Mouse (Mus musculus) heart, adult 2 months (tissue): ENCODE data around the gene 1700029F12Rik. TPM values are rescaled to one million over a fixed set of nuclear protein-coding genes. Genes with fewer than 3 reads are reported as not detected.

ENCODE experiments used
- DNase-seq, 2 experiments: peaks; one replicate each; pipeline ENCODE4 v3.0.0; 2021
- H3K27ac ChIP-seq: fragments of 200-600 bp; 2 replicates; pipeline ENCODE4 v1.8.1; 2022
- H3K27me3 ChIP-seq: fragments of 200-500 bp; 2 replicates; pipeline ENCODE4 v1.6.1; 2012; ENCODE audit warnings: mild to moderate bottlenecking, low read length, inconsistent platforms, mixed read lengths; ENCODE audit not compliant: control insufficient read depth, insufficient read depth
- H3K36me3 ChIP-seq: fragments of 200-500 bp; 2 replicates; pipeline ENCODE4 v1.6.1; 2012; ENCODE audit warnings: low read length, inconsistent platforms; ENCODE audit not compliant: control insufficient read depth, insufficient read depth
- H3K4me1 ChIP-seq: fragments of 200-500 bp; 2 replicates; pipeline ENCODE4 v1.6.1; 2011; ENCODE audit warnings: low read length; ENCODE audit not compliant: control insufficient read depth, insufficient read depth
- H3K4me3 ChIP-seq: fragments of 200-600 bp; 2 replicates; pipeline ENCODE4 v1.8.1; 2022
- H3K79me2 ChIP-seq: fragments of 200-500 bp; replicated peaks from 2 replicates; pipeline ENCODE4 v1.6.1; 2012; ENCODE audit warnings: mild to moderate bottlenecking, inconsistent platforms, low read length, moderate library complexity, mixed read lengths; ENCODE audit not compliant: control insufficient read depth, insufficient read depth
- H3K9ac ChIP-seq: fragments of 200-500 bp; 2 replicates; pipeline ENCODE4 v1.6.1; 2012; ENCODE audit warnings: low read depth, mild to moderate bottlenecking, control low read depth, inconsistent platforms, low read length, mixed read lengths
- CTCF ChIP-seq: fragments of 200-600 bp; IDR thresholded peaks from 2 replicates; pipeline ENCODE4 v1.8.1; 2022; ENCODE audit warnings: antibody characterized with exemption, mild to moderate bottlenecking, moderate library complexity
- EP300 ChIP-seq: fragments of 200-500 bp; IDR thresholded peaks from 2 replicates; pipeline ENCODE4 v1.6.1; 2011; ENCODE audit warnings: low read depth, low read length, control low read depth; ENCODE audit not compliant: insufficient read depth
- POLR2A ChIP-seq: fragments of 200-500 bp; IDR thresholded peaks from 2 replicates; pipeline ENCODE4 v1.6.1; 2011; ENCODE audit warnings: mild to moderate bottlenecking, low read depth, low read length, control low read depth; ENCODE audit not compliant: insufficient read depth
- WGBS: fragments of 180-500 bp; shearing (Covaris S2); methylation state at CpG from one replicate; pipeline ENCODE4 v1.1.7; 2018; 5-methylcytosine and 5-hydroxymethylcytosine counted together
- intact Hi-C: fragments of 180-260 bp; cut with DNase I; formaldehyde crosslinking; loops from one replicate; pipeline ENCODE4 v1.15.1; 2025
- polyA plus RNA-seq: library from polyadenylated mRNA; depleted of rRNA; stranded (reverse); fragments of >200 nt; gene quantifications from 2 replicates; pipeline ENCODE4 v1.2.3, GENCODE M21; 2012; rRNA removed
- total RNA-seq, 2 experiments: library from RNA; stranded (reverse); gene quantifications; 2 replicates each; pipeline ENCODE4 v1.2.3; 2021

Gene 1700029F12Rik
- total and polyA plus RNA-seq, 3 experiments, result 0.78 TPM; not detected in 2

DNA sequence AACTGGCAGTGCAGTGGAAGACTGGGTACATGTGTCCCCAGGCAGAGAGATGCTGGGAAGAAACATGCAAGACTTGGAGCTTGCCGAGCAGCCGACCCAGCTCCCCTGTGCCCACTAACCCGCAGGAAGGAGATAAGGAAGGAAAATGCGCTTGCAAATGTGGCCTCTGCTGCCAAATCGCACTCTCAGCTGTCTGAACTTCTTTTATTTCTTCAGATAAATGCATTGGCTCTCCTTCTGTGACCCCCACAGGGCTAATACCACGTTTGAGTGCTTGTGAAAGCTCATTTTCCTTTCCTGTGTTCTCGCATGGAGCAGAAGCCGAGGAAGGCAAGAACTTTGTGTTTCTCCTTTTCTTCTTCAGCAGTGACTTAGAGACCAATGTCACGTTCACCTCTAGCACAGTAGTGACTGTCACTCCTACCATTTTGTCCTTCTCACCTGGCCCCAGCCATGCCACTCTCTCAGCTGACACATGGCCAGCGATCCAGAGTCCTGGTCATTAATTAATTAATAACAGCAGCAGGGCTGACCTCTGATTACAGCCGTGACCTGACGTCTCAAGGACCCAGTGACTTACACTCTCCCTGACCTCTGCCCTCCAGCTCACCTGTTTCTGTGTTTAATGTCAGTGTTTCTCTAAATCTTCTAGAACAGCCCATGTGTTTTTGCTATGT, 48.4 kb downstream of the 1700029F12Rik start:
- Histone ChIP-seq H3K27ac (no peak overlapping the region), H3K4me1 (no peaks in the 10 kb centered on the region), H3K4me3 (no peak overlapping the region), H3K27me3 (peaks cover 2% of the 10 kb centered on the region; the same call in 1 of the 2 replicates), H3K79me2 (no peaks in the 10 kb centered on the region), H3K9ac (no peak overlapping the region), H3K36me3 (no peaks in the 10 kb centered on the region)
- no peak for DNase-seq
- TF ChIP-seq EP300 (no peak), CTCF (no peak), POLR2A (no peak)
- WGBS, result 32% methylated on average over 12 of the region's 12 CpGs
- intact Hi-C loops, result no loop called here

DNA sequence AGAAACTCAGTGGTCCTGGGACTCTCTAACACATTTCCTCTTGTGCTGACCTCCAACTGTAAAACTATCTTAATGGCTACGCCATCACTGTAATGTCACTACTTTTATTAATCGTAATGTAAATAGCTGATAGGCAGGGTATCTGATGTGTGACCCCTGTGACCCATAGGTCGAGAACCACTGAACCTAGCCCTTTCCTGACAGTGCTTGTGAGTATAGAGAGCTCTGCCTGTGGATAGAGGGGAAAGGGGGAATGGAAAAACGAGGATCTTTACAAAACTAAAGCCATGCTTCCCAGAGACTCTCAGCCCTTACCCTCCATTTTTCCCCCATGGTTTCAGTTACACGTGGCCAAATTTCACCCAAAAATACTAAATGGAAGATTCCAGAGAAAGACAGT, 49.5 kb downstream of the 1700029F12Rik start:
- H3K36me3 ChIP-seq, result no peaks in the 10 kb centered on the region
- no peak for TF ChIP-seq POLR2A
- no peak for TF ChIP-seq EP300
- TF ChIP-seq CTCF, result no peak
- H3K27me3 ChIP-seq, result peaks cover 2% of the 10 kb centered on the region; the same call in 1 of the 2 replicates
- no peak overlapping the region for H3K9ac ChIP-seq
- no peak overlapping the region for H3K27ac ChIP-seq
- H3K4me3 ChIP-seq, result no peak overlapping the region
- H3K79me2 ChIP-seq, result no peaks in the 10 kb centered on the region
- intact Hi-C loops, result no loop called here
- no peaks in the 10 kb centered on the region for H3K4me1 ChIP-seq
- DNase-seq, result no peak
- WGBS, result 74% methylated on average over 5 of the region's 5 CpGs

DNA sequence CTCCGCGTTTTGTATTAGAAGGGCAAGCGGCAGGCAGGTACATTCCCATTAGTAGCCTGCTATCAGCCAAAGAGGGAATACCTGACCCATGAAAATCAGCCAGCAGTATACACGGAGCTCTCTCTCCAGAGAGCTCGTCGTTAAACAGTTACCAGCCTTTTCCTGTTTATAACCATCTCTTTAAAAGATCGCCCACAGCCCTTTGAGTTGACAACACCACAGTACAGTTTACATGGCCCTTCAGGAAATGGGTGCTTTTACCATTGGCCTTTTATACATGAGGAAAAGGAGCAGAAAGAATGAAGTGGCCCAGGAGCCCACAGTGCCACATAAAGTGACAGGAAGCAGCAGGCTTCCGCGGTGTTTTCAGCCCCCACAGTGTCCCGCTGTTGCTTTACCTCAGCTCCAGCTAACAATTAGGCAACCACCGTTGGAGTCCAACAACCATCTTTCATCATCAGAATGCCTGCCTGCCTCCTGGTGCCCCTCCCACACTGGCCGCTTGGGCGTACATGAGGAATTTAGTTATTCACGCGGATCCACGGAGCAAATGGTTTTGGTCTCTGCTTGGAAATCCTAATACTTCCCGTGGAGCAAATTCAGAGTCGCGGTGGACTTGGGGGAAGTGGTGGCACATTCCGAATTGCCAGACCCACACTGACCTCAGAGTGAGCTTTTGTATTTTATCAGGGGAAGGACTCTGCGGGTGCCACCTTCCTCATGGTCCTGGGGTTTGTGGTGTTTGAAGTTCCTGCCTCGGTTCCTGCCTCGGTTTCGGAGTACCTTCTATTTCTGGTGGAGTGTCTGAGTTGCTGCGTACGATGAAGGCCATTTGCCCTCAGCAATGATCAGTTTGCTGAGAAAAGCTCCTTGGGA, 50.7 kb downstream of the 1700029F12Rik start:
- no peak for TF ChIP-seq POLR2A
- no peak for TF ChIP-seq EP300
- no peak for TF ChIP-seq CTCF
- no peak for DNase-seq
- intact Hi-C loops, result no loop called here
- Histone ChIP-seq H3K79me2 (no peaks in the 10 kb centered on the region), H3K27ac (no peak overlapping the region), H3K9ac (no peak overlapping the region), H3K4me3 (no peak overlapping the region), H3K36me3 (no peaks in the 10 kb centered on the region), H3K27me3 (peaks cover 2% of the 10 kb centered on the region; the same call in 1 of the 2 replicates), H3K4me1 (no peaks in the 10 kb centered on the region)
- 49% methylated on average over 26 of the region's 26 CpGs for WGBS

DNA sequence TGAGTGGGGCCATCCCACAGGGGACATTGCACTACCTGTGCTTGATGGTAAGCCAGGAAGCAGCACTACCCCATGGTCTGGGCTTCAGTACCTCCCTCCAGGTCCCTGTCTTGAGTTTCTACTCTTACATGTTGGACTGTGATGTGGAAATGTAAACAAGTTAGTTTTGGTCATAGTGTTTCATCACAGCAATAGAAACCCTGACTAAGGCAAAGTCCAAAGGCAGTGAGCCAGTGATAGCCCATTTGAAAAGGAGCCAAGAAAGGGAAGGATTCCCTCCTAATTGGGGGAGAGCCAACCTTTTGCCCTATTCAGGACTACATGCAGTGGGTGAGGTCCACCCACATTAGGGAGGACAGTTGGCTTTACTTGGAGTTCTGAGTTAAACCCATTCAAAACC, 53.6 kb downstream of the 1700029F12Rik start:
- Histone ChIP-seq H3K4me3 (no peak overlapping the region), H3K27me3 (no peaks in the 10 kb centered on the region), H3K36me3 (no peaks in the 10 kb centered on the region), H3K79me2 (no peaks in the 10 kb centered on the region), H3K27ac (no peak overlapping the region), H3K9ac (no peak overlapping the region), H3K4me1 (no peaks in the 10 kb centered on the region)
- DNase-seq, result no peak
- intact Hi-C loops, result no loop called here
- TF ChIP-seq EP300 (no peak), CTCF (no peak), POLR2A (no peak)

DNA sequence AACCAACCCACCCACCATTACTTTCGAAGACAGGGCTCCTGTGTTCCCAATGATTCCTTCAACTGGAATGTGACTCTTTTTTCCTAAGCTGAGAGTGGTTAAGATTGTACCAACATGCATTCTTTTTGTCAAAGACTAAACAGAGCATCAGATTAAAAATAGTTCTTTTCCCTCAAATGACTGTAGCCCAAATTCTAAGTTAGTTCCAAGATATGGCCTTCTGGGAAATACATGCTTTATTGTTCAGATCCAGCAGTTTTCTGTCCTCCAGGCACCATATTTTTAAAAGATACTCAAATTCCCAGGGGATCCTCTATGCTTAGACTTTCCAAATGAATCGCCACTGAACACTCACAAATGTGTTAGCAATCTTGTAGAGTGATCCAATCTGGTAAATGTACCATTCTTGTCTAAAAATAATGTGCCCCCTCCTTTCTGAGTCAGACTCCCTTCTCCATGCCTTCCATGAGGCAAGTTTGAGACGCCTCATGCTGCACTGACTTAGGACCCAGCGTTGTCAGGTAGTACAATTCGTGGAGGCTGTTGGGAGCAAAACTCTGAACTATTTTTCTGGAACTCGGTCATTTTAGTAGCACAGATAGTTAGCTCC, 57.1 kb downstream of the 1700029F12Rik start:
- no peak overlapping the region for H3K4me3 ChIP-seq
- H3K4me1 ChIP-seq, result no peaks in the 10 kb centered on the region
- no peaks in the 10 kb centered on the region for H3K36me3 ChIP-seq
- H3K79me2 ChIP-seq, result no peaks in the 10 kb centered on the region
- TF ChIP-seq POLR2A, result no peak
- TF ChIP-seq CTCF, result no peak
- no peak for TF ChIP-seq EP300
- no peak overlapping the region for H3K9ac ChIP-seq
- intact Hi-C loops, result no loop called here
- no peak overlapping the region for H3K27ac ChIP-seq
- WGBS, result 75% methylated on average over 6 of the region's 6 CpGs
- DNase-seq, result no peak
- no peaks in the 10 kb centered on the region for H3K27me3 ChIP-seq

DNA sequence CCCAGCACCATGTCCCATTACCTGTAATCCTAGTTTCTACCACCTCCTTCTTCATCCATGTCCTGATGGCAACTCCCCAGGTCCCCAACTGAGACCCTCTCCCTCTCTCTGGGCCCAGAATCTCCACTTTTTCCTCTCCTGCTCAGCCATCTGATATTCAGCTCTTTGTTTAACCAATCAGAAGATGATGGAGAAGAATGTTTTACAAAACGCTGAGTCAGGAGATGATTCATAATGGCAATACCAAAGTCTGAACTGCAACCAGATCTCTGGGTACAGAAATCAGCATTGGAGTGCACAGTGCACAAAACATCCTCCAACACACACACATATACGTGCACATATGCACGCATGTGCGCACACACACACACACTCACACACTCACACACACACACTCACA, 60.8 kb downstream of the 1700029F12Rik start:
- Histone ChIP-seq H3K36me3 (no peaks in the 10 kb centered on the region), H3K4me3 (no peak overlapping the region), H3K79me2 (no peaks in the 10 kb centered on the region), H3K27me3 (no peaks in the 10 kb centered on the region), H3K4me1 (no peaks in the 10 kb centered on the region), H3K9ac (no peak overlapping the region), H3K27ac (no peak overlapping the region)
- intact Hi-C loops, result no loop called here
- DNase-seq, result no peak
- TF ChIP-seq POLR2A (no peak), CTCF (no peak), EP300 (no peak)
- WGBS, result 93% methylated on average over 4 of the region's 4 CpGs

Other genes with a start within 250 kb of the 1700029F12Rik start
- gene Gcnt4, start 109.7 kb downstream of the 1700029F12Rik start, total RNA-seq, result under 1 TPM; 0.11 to 0.13 TPM
- gene Gcnt4, start 109.7 kb downstream of the 1700029F12Rik start, polyA plus RNA-seq, result 0.03 and 0.04 TPM in 2 replicates
- under 1 TPM; 0.42 to 0.50 TPM for gene Fam169a, start 32.9 kb upstream of the 1700029F12Rik start, total RNA-seq
- 0.12 and 0.26 TPM in 2 replicates for gene Fam169a, start 32.9 kb upstream of the 1700029F12Rik start, polyA plus RNA-seq
- gene Gm6169, start 64.9 kb upstream of the 1700029F12Rik start, total RNA-seq, result 10 to 100 TPM in 1 of 2 experiments, not detected in 1; 10.7 TPM
- gene Gm6169, start 64.9 kb upstream of the 1700029F12Rik start, polyA plus RNA-seq, result 1.2 and 2.5 TPM in 2 replicates
- gene Gfm2, start 103.6 kb upstream of the 1700029F12Rik start, total RNA-seq, result 10 to 100 TPM; 43.0 to 54.7 TPM
- gene Gfm2, start 103.6 kb upstream of the 1700029F12Rik start, polyA plus RNA-seq, result 27.9 and 50.2 TPM in 2 replicates
- 10 to 100 TPM; 42.0 to 45.0 TPM for gene Nsa2, start 103.6 kb upstream of the 1700029F12Rik start, total RNA-seq
- 14.9 and 27.5 TPM in 2 replicates for gene Nsa2, start 103.6 kb upstream of the 1700029F12Rik start, polyA plus RNA-seq
- gene Hexb, start 164.0 kb upstream of the 1700029F12Rik start, total RNA-seq, result 10 to 100 TPM; 21.2 to 21.7 TPM
- gene Hexb, start 164.0 kb upstream of the 1700029F12Rik start, polyA plus RNA-seq, result 21.3 and 26.5 TPM in 2 replicates
- 1 to 10 TPM; 7.7 to 10.0 TPM for gene Enc1, start 206.7 kb upstream of the 1700029F12Rik start, total RNA-seq
- 5.2 and 6.3 TPM in 2 replicates for gene Enc1, start 206.7 kb upstream of the 1700029F12Rik start, polyA plus RNA-seq